Mouse (Mus musculus): ENCODE results near the gene Pogz.

- no peak for TF ChIP-seq CTCF (IDR thresholded peaks at IDR 0.05; ENCODE audit: borderline replicate concordance, control insufficient read depth, extremely low read depth, insufficient read depth, low read length, poor library complexity)
- peak; percentile 67 for TF ChIP-seq POLR2A (IDR thresholded peaks at IDR 0.05; ENCODE audit: control insufficient read depth, extremely low read depth, insufficient read depth, low read length, poor library complexity)
These were observed 49.2 kb downstream of the Pogz start, which contains the start of gene Psmb4 for GRCm38 (mm10) chr3:94886316-94887224.
